Mouse (Mus musculus): ENCODE measurements at regions not wholly inside any gene's neighbourhood (a gene's known extent, or its start where the extent isn't known, plus 50 kb on each side); places are given as distances from the start of the nearest gene placed in this dataset.
A peak's percentile ranks its signal among the peaks of the same experiment; 100 is the strongest.

DNA sequence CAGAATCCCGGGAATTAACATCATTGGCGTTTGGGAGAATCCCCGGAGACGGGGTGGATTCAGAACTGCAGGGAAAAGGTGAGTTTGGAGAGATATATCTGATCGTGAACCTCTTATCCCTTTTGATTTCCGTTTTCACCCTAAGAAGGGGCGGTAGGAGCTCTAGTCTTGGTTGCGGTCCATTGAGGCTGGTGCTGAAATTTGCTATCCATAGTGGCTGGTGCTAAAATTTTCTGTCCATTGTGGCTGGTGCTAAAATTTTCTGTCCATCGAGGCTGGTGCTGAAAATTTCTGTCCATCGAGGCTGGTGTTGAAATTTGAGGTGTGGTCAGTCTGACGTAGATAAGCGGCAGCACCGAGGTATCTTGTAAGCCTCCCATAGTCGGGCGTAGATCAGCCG lies 834.1 kb upstream of the Snrpn start:
- DNase-seq (ENCODE audit: low read depth) = peak; percentile 0

DNA sequence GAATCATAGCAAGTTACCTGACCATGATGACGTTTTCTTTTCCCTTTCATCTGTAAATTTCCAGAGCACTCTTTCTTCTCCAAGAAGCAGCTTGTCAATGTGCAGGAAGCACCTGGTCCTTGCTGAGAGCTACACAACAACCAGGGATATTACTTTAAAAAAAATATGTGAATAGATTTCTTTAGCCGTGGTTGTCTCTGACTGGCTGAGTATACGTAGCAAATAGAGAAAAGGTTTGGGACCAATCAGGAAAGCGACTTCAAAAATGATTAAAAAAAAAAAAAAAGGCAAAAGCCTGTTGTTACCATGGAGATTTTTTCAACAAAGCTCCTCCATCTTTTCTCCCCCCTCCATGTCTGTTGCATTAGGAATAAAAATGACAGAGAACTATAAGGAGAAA lies 821.2 kb upstream of the Snrpn start:
- DNase-seq (ENCODE audit: low read depth) = no peak

DNA sequence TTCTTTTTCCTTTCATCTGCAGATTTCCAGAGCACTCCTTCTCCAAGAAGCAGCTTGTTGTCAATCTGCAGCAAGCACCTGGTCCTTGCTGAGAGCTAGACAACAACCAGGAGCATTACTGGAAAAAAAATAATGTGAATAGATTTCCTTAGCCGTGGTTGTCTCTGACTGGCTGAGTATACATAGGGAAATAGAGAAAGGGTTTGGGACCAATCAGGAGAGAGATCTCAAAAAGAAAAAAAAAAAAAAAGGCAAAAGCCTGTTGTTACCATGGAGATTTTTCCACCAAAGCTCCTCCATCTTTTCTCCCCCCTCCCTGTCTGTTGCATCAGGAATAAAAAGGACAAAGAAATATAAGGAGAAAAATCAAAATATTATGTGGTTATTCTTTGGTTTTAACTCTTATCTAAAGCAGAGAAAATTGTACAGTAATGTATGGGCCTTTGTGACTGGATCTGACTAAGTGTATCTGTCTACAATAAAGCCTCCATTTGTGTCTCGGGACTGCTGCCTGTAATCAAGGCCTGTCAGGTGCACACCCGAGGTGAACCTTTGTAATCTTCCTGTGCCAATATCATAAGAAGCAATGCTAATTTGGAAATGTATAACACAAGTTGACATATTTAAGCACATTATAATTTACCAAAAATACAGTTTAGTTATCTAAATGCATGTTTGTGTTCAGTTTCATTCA lies 799.9 kb upstream of the Snrpn start:
- no peak for DNase-seq (ENCODE audit: low read depth)
